Mouse (Mus musculus) retina, adult 2 months (tissue): ENCODE data around the gene Sinhcaf.
"Not testable (repeated sequence)": the region's sequence is repeated elsewhere in the genome, so short reads cannot be mapped to it uniquely, and the experiment has no call there.

Source experiments
- DNase-seq: peaks from one replicate; pipeline ENCODE4 v3.0.0-alpha.2; 2012; ENCODE audit warnings: low read depth, low spot score

Sinhcaf gene

GRCm38 (mm10) chr6:148945509-148946408 is 508 bp downstream of the Sinhcaf start:
- no peak for DNase-seq

- DNase-seq: no peak
Observed at GRCm38 (mm10) chr6:148944767-148945508, 1.3 kb downstream of the Sinhcaf start.

GRCm38 (mm10) chr6:148944344-148944766 is 1.9 kb downstream of the Sinhcaf start:
- DNase-seq: no peak

GRCm38 (mm10) chr6:148943695-148944094 is 2.6 kb downstream of the Sinhcaf start:
- no peak for DNase-seq

GRCm38 (mm10) chr6:148942406-148942805 is 3.9 kb downstream of the Sinhcaf start:
- no peak for DNase-seq

GRCm38 (mm10) chr6:148941880-148942279 is 4.4 kb downstream of the Sinhcaf start:
- DNase-seq: no peak

GRCm38 (mm10) chr6:148940383-148940782 is 5.9 kb downstream of the Sinhcaf start:
- not testable (repeated sequence) for DNase-seq

GRCm38 (mm10) chr6:148937693-148938092 is 8.6 kb downstream of the Sinhcaf start:
- no peak for DNase-seq

- no peak for DNase-seq
Observed at GRCm38 (mm10) chr6:148934961-148935590, 11.2 kb downstream of the Sinhcaf start.

- DNase-seq: no peak
Observed at GRCm38 (mm10) chr6:148931281-148931680, 15.0 kb downstream of the Sinhcaf start.

- no peak for DNase-seq
Observed at GRCm38 (mm10) chr6:148918841-148919398, 27.3 kb downstream of the Sinhcaf start.

GRCm38 (mm10) chr6:148917672-148918071 is 28.6 kb downstream of the Sinhcaf start:
- DNase-seq: no peak

- no peak for DNase-seq
Observed at GRCm38 (mm10) chr6:148916817-148917216, 29.4 kb downstream of the Sinhcaf start.

- DNase-seq: no peak
Observed at GRCm38 (mm10) chr6:148913938-148914337, 32.3 kb downstream of the Sinhcaf start.

GRCm38 (mm10) chr6:148911906-148912305 is 34.4 kb downstream of the Sinhcaf start:
- DNase-seq: not testable (repeated sequence)

- no peak for DNase-seq
Observed at GRCm38 (mm10) chr6:148906958-148907357, 39.3 kb downstream of the Sinhcaf start.

GRCm38 (mm10) chr6:148902728-148903127 is 43.5 kb downstream of the Sinhcaf start:
- DNase-seq: no peak

GRCm38 (mm10) chr6:148896507-148896851 is 49.8 kb downstream of the Sinhcaf start:
- DNase-seq: no peak

GRCm38 (mm10) chr6:148895773-148896506 is 50.3 kb downstream of the Sinhcaf start, which contains the start of gene Caprin2:
Gene Caprin2 (minus strand): TSS chr6:148896237.
- DNase-seq: peak; percentile 76

GRCm38 (mm10) chr6:148894888-148895772 is 51.1 kb downstream of the Sinhcaf start:
- no peak for DNase-seq
